Mouse (Mus musculus) C2C12 (cell line): ENCODE measurements around the gene Rcan2. TPM values are rescaled to one million over a fixed set of nuclear protein-coding genes. Genes with fewer than 3 reads are reported as not detected.
"Not testable (repeated sequence)": the region's sequence is repeated elsewhere in the genome, so short reads cannot be mapped to it uniquely, and the experiment has no call there.

Source experiments
- H3K27me3 ChIP-seq: one replicate; pipeline ENCODE4 v1.6.1; 2011; ENCODE audit not compliant: control insufficient read depth, insufficient read depth, insufficient read length
- H3K36me3 ChIP-seq: one replicate; pipeline ENCODE4 v1.6.1; 2011; ENCODE audit not compliant: control insufficient read depth, insufficient read depth
- H3K4me3 ChIP-seq: one replicate; pipeline ENCODE4 v1.5.1; 2011; ENCODE audit warnings: mild to moderate bottlenecking, control low read depth; ENCODE audit not compliant: poor library complexity, insufficient read depth, severe bottlenecking
- H3K79me2 ChIP-seq: one replicate; pipeline ENCODE4 v1.6.1; 2011; ENCODE audit not compliant: control insufficient read depth, insufficient read depth
- H3K79me3 ChIP-seq: one replicate; pipeline ENCODE4 v1.6.1; 2011; ENCODE audit warnings: low read depth, control low read depth
- H3ac ChIP-seq: one replicate; pipeline ENCODE3; 2011; ENCODE audit warnings: low read depth; ENCODE audit not compliant: control insufficient read depth, insufficient read length
- CEBPB ChIP-seq: IDR thresholded peaks from one replicate; pipeline ENCODE4 v1.6.1; 2011; ENCODE audit warnings: low read depth, mild to moderate bottlenecking, control low read depth, moderate library complexity
- CTCF ChIP-seq: IDR thresholded peaks from one replicate; pipeline ENCODE4 v1.5.1; 2011; ENCODE audit not compliant: control insufficient read depth, insufficient read depth, insufficient read length
- FOSL1 ChIP-seq: IDR thresholded peaks from one replicate; pipeline ENCODE4 v1.8.0; 2011; ENCODE audit warnings: mild to moderate bottlenecking, low read length; ENCODE audit not compliant: poor library complexity, insufficient read depth, severe bottlenecking
- MAX ChIP-seq: IDR thresholded peaks from one replicate; pipeline ENCODE4 v1.6.1; 2011; ENCODE audit warnings: mild to moderate bottlenecking, control low read depth
- MYOD1 ChIP-seq: IDR thresholded peaks from one replicate; pipeline ENCODE4 v1.6.1; 2011; ENCODE audit warnings: low read depth; ENCODE audit not compliant: control insufficient read depth, insufficient read length
- MYOG ChIP-seq: IDR thresholded peaks from one replicate; pipeline ENCODE4 v1.6.1; 2011; ENCODE audit not compliant: control insufficient read depth, insufficient read length; ENCODE audit errors: extremely low read depth
- USF1 ChIP-seq: IDR thresholded peaks from one replicate; pipeline ENCODE4 v1.6.1; 2011; ENCODE audit warnings: low read depth, mild to moderate bottlenecking, control low read depth, moderate library complexity
- polyA plus RNA-seq: library from polyadenylated mRNA; unstranded; fragments of >200 nt; fragmentation: generic; extraction: Trizol; gene quantifications from one replicate; pipeline ENCODE4 v1.2.1, GENCODE M21; 2012; ENCODE audit warnings: missing spikeins

The Rcan2 gene
- polyA plus RNA-seq, 1 experiment, result 1.0 TPM

GRCm38 (mm10) chr17:43817171-43817570 is 16.0 kb downstream of the Rcan2 start:
- no peaks in the 10 kb centered on the region for H3K36me3 ChIP-seq
- H3K79me2 ChIP-seq, result no peaks in the 10 kb centered on the region
- H3K79me3 ChIP-seq, result no peaks in the 10 kb centered on the region
- no peaks in the 10 kb centered on the region for H3K27me3 ChIP-seq
- no peak overlapping the region for H3K4me3 ChIP-seq
- no peak overlapping the region for H3ac ChIP-seq
- TF ChIP-seq MAX (no peak), CTCF (no peak), USF1 (no peak), MYOG (no peak), FOSL1 (no peak), MYOD1 (no peak), CEBPB (no peak)

GRCm38 (mm10) chr17:43818390-43818789 is 17.2 kb downstream of the Rcan2 start:
- Histone ChIP-seq H3K36me3 (no peaks in the 10 kb centered on the region), H3K79me3 (no peaks in the 10 kb centered on the region), H3K27me3 (no peaks in the 10 kb centered on the region), H3ac (no peak overlapping the region), H3K79me2 (no peaks in the 10 kb centered on the region), H3K4me3 (no peak overlapping the region)
- no peak for TF ChIP-seq CEBPB
- TF ChIP-seq MYOD1, result no peak
- TF ChIP-seq MYOG, result no peak
- TF ChIP-seq CTCF, result no peak
- no peak for TF ChIP-seq USF1
- TF ChIP-seq FOSL1, result no peak
- TF ChIP-seq MAX, result no peak

DNA sequence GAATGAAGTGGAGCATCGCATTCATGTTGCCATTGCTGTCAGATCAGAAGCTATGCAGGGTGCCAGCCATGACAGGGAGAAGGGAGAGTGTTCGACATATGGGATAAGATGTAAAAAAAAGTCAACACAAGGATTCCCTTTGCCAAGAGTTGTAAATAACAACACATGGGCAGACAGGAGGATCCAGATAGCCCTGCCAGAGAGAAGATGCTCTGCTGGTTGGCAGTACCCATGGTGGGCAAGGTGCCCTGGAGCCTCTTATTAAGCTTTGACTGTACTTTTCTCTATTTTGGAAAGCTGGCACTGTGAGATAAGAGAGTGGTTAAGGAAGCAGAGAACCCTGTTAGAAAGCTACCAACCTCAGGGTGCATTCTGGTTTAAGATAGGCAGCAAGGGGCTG is 19.8 kb downstream of the Rcan2 start:
- TF ChIP-seq CEBPB, result no peak
- no peak for TF ChIP-seq USF1
- no peak for TF ChIP-seq MYOG
- TF ChIP-seq FOSL1, result no peak
- no peak for TF ChIP-seq CTCF
- no peak for TF ChIP-seq MYOD1
- TF ChIP-seq MAX, result no peak
- no peak overlapping the region for H3K4me3 ChIP-seq

DNA sequence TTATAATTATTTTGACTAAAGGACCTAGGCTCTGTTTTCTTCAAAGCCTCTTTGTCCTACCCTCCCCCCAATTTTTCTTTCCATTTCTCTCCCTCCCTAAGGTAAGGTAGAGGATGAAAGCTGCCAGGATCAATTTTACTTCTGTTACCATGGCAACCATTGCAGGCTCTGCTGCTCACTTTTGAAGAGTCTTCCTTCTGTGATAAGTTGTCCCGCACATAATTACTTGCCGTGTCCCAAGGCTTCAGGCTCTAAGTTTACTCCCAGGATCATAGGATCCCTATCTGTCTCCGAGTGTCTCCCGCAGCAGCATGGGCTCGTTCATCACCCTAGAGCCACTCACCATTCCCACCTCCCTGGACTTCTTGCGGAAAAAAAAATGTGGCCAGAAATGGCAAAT is 21.1 kb downstream of the Rcan2 start:
- Histone ChIP-seq H3K4me3 (no peak overlapping the region), H3K27me3 (no peaks in the 10 kb centered on the region), H3K79me3 (no peaks in the 10 kb centered on the region), H3K36me3 (no peaks in the 10 kb centered on the region), H3ac (no peak overlapping the region), H3K79me2 (no peaks in the 10 kb centered on the region)
- TF ChIP-seq CEBPB, result no peak
- no peak for TF ChIP-seq FOSL1
- no peak for TF ChIP-seq USF1
- no peak for TF ChIP-seq MAX
- no peak for TF ChIP-seq MYOD1
- no peak for TF ChIP-seq CTCF
- TF ChIP-seq MYOG, result no peak

More for the DNA sequence above, 19.8 kb downstream of the Rcan2 start:
- Histone ChIP-seq H3K79me3 (no peaks in the 10 kb centered on the region), H3K27me3 (no peaks in the 10 kb centered on the region), H3ac (no peak overlapping the region), H3K36me3 (no peaks in the 10 kb centered on the region), H3K79me2 (no peaks in the 10 kb centered on the region)

DNA sequence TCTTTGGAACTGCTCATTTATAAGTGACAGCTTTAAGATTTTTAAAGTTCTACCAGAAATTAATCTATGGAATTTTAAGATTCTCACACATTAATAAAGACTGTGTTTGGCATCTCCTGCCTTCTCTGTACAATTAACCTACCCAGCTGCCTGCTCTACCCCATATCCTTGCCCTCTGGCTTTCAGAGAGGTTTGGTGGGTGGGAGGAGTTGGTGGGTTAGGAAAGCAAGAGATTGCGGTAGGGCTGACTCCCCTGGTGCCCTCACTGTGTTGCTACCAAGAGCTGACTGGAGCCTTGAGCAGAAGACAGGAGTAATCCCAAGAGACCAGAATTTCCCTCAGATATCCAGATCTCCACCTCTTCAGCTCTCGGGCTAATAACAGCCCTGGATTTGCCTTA is 21.5 kb downstream of the Rcan2 start:
- TF ChIP-seq MYOG, result no peak
- TF ChIP-seq CEBPB, result no peak
- TF ChIP-seq MYOD1, result no peak
- no peak for TF ChIP-seq USF1
- TF ChIP-seq CTCF, result no peak
- no peak for TF ChIP-seq MAX
- TF ChIP-seq FOSL1, result no peak
- Histone ChIP-seq H3ac (no peak overlapping the region), H3K4me3 (no peak overlapping the region), H3K79me2 (no peaks in the 10 kb centered on the region), H3K27me3 (no peaks in the 10 kb centered on the region), H3K36me3 (no peaks in the 10 kb centered on the region), H3K79me3 (no peaks in the 10 kb centered on the region)

DNA sequence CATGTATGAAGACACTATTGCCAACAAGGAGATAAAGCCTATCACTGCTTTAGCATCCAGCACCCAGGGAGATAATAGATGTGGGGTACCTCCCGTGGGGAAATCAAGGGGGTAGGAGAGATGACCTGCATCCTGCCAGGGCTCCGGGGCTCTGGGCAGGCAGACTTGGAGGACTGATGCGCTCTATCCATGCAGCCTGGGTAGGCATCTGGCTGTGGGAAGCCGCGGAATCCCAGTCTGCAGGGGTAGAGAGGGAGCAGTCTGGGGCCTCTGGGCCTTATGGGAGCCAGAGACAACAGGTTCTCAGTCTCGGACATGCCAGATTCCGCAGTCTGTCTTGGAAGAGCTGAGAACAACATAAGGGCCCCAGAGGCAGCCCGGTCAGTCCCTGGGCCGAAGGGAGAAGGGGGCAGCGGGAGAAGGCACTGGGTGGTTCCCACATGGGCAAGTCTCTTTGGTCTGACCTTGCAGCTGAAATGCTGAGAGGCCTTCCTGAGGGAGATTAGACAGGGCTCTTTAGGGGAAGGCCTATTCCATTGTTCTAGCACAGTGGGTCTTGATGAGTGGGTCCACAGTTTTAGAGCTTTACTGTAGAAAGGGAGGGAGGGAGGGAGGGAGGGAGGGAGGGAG is 23.7 kb downstream of the Rcan2 start:
- Histone ChIP-seq H3K79me3 (no peaks in the 10 kb centered on the region), H3K36me3 (no peaks in the 10 kb centered on the region), H3K27me3 (peaks cover under 1% of the 10 kb centered on the region), H3ac (no peak overlapping the region), H3K79me2 (no peaks in the 10 kb centered on the region), H3K4me3 (no peak overlapping the region)
- TF ChIP-seq USF1 (no peak), MYOG (no peak), CEBPB (no peak), MAX (no peak), MYOD1 (no peak)

DNA sequence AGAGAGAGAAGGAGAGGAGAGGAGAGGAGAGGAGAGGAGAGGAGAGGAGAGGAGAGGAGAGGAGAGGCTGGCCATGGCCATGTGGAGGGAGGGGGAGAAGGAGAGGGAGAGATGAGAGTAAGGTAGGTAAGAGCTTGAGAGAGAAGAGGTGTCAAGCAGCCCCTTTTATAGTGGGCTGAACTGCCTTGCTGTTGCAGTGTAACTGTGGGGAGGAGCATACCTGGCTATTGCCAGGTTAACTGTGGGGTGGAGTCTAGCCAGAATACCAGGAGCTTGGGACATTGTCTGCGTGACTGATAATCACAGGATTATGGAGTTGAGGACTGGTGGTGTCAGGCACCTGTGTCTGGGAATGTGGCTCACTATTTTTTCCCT is 24.2 kb downstream of the Rcan2 start:
- H3K4me3 ChIP-seq, H3K27me3 ChIP-seq, H3K36me3 ChIP-seq, H3K79me2 ChIP-seq, H3K79me3 ChIP-seq, H3ac ChIP-seq: not testable (repeated sequence)
